Mouse (Mus musculus) heart, embryonic 10.5 days (tissue): ENCODE measurements around the gene Git2. TPM values are rescaled to one million over a fixed set of nuclear protein-coding genes. Genes with fewer than 3 reads are reported as not detected.

Source experiments
- DNase-seq: peaks from one replicate; pipeline ENCODE4 v3.0.0-alpha.2; 2017; ENCODE audit warnings: low spot score
- H3K27ac ChIP-seq: fragments of 300-500 bp; sonication (generic); 2 replicates; pipeline ENCODE4 v1.5.1; 2016; ENCODE audit warnings: mild to moderate bottlenecking
- H3K27me3 ChIP-seq: fragments of 300-500 bp; sonication (generic); 2 replicates; pipeline ENCODE4 v1.6.1; 2016; ENCODE audit warnings: mild to moderate bottlenecking; ENCODE audit not compliant: poor library complexity, insufficient read depth, severe bottlenecking
- H3K36me3 ChIP-seq: fragments of 300-500 bp; sonication (generic); 2 replicates; pipeline ENCODE4 v1.6.1; 2016; ENCODE audit warnings: mild to moderate bottlenecking, moderate library complexity
- H3K4me1 ChIP-seq: fragments of 300-500 bp; sonication (generic); 2 replicates; pipeline ENCODE4 v1.6.1; 2016; ENCODE audit warnings: mild to moderate bottlenecking
- H3K4me3 ChIP-seq: fragments of 300-500 bp; sonication (generic); 2 replicates; pipeline ENCODE4 v1.5.1; 2016; ENCODE audit warnings: mild to moderate bottlenecking, moderate library complexity
- H3K9me3 ChIP-seq: fragments of 300-500 bp; sonication (generic); 2 replicates; pipeline ENCODE4 v1.6.1; 2016; ENCODE audit warnings: mild to moderate bottlenecking, moderate library complexity
- WGBS: fragments of 180-500 bp; shearing (Covaris S2); methylation state at CpG from one replicate; pipeline ENCODE4 v1.1.7; 2016; 5-methylcytosine and 5-hydroxymethylcytosine counted together
- polyA plus RNA-seq: library from polyadenylated mRNA; unstranded; fragments of >200 nt; fragmentation: Nextera tagmentation; extraction: Ambion mirVana; gene quantifications from 2 replicates; pipeline ENCODE4 v1.2.1, GENCODE M21; 2016

Git2 gene
- polyA plus RNA-seq, 1 experiment from 2014 or later: 31.6 TPM

- Histone ChIP-seq H3K36me3 (no peaks in the 10 kb centered on the region), H3K27me3 (peaks cover 7% of the 10 kb centered on the region; the same call in 1 of the 2 replicates), H3K4me1 (0 out of 2 replicates have a peak, but pooled peaks cover 6% of the 10 kb centered on the region), H3K4me3 (no peak overlapping the region), H3K9me3 (no peaks in the 10 kb centered on the region), H3K27ac (no peak overlapping the region)
- 56% methylated on average over 7 of the region's 7 CpGs for WGBS
- no peak for DNase-seq
Observed at GRCm38 (mm10) chr5:114699015-114699414, 76.3 kb downstream of the Git2 start.

DNA sequence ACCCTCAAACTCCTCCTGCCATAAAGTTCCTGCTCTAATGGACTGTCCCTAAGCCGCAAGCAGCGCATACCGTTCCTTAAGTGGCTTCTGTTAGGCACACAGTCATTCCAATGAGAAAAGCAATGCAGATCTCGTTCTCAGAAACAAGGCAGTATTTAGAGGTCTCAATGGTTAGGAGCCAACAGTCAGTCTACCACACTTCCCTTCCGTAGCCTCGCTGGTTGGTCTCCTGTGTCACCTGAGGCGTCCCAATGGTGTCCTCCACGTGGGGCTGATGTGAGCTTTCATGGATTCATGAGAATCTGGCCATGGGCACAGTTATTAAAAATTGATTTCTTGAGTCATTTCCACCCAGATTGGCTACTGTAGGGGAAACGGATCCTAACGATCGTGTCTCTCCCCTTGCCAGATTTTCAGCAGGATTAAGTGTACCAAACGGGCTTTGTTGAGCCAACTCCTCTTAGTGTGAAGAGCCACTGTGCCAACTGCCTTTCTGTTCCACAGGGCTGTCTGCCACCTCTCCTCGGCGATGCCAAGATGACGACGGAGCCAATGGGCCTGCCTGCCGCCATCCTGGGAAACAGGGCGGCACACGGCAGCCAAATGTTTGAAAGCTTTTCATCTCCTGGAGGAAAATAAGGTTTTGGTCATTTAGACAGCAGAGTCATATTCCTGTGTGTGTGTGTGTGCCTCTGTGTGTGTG is 77.1 kb downstream of the Git2 start:
- no peaks in the 10 kb centered on the region for H3K9me3 ChIP-seq
- no peak overlapping the region for H3K27ac ChIP-seq
- no peak for DNase-seq
- H3K27me3 ChIP-seq: peaks cover 8% of the 10 kb centered on the region; the same call in 1 of the 2 replicates
- no peak overlapping the region for H3K4me3 ChIP-seq
- 0 out of 2 replicates have a peak, but pooled peaks cover 6% of the 10 kb centered on the region for H3K4me1 ChIP-seq
- H3K36me3 ChIP-seq: no peaks in the 10 kb centered on the region
- 88% methylated on average over 19 of the region's 19 CpGs for WGBS

DNA sequence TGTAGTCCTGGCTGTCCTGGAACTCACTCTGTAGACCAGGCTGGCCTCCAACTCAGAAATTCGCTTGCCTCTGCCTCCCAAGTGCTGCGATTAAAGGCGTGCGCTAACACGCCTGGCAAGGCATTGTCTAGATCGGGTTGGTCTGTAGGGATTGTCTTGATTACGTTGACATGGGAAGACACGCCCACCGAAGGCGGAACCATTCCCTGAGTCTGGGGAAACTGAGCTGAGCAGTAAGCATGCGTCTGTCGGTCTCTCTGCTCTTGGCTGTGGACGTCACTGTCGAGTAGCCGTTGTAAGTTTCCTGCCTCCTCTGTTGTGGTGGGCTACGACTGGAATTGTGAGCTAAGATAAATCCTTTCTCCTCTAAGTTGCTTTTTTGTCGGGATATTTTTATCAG is 78.4 kb downstream of the Git2 start:
- Histone ChIP-seq H3K4me3 (no peak overlapping the region), H3K9me3 (no peaks in the 10 kb centered on the region), H3K27ac (no peak overlapping the region), H3K4me1 (0 out of 2 replicates have a peak, but pooled peaks cover 3% of the 10 kb centered on the region), H3K36me3 (no peaks in the 10 kb centered on the region), H3K27me3 (peaks cover 12% of the 10 kb centered on the region; the same call in 1 of the 2 replicates)
- 73% methylated on average over 17 of the region's 17 CpGs for WGBS
- DNase-seq: no peak

DNA sequence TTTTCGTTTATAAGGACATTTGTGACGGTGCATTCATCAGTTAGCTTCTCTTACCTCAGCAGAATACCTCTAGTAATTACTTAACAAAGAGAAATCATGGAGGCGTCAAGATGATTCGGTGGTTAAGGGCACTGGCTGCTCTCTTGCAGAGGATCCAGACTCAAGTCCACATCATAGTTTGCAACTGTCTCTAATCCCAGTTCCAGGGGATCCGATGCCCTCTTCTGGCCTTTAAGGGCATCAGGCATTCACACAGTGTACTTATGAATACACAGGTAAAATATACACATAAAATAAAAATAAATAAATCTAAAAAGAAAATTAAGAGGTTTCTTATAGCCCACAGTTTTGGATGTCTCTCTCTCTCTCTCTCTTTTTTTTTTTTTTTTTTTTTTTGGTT is 79.5 kb downstream of the Git2 start:
- Histone ChIP-seq H3K4me1 (peaks cover 8% of the 10 kb centered on the region), H3K36me3 (no peaks in the 10 kb centered on the region), H3K27me3 (peaks cover 12% of the 10 kb centered on the region; the same call in 1 of the 2 replicates), H3K9me3 (no peaks in the 10 kb centered on the region), H3K27ac (no peak overlapping the region), H3K4me3 (no peak overlapping the region)
- no peak for DNase-seq
- WGBS: 68% methylated on average over 5 of the region's 5 CpGs

DNA sequence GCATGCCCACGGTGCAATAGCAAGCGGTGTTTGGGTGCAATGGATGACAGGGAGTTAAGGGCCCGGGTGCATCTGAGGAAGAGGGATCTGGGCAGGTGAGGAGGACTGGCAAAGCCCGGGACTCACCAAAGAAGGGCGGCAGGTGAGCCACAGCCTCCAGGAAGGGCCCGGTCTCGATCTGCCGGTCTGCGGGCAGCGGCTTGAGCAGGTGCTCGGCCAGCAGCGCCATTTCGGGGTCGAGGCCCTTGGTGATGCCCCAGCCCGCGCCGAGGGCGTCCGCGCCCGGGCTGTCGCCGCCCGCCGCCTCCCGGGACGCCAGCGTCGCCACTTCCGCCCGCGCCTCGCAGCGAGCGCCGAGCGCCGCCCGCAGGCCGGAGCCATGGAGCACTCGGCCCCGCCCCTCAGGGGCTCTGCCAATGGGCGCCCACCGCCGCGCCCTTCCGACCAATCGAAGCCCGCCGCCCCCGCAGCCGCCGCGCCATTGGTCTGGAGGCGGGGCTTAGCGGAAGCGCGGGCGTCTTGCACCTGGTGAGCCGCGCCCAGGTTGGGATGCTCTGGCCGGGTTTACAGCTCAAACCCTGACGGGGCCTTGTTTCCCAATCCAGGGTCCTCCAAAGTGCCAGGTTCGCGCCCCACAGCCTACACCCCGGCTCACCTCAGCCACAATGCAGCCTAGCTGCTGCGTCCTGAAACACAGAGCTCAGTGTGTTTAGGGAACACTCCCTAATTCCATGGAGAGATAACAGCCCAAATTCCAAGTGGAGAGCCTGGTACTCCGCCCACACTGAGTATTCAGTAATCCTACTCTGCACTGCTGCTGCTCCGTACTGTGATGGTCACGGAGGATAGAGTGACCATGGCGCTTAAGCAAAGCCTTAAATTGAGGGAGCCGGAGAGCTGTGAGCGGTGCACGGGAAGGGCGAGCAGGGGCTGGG is 84.4 kb downstream of the Git2 start, which contains the start of gene Gltp:
Gene Gltp, minus strand, starts transcription at position 352 of the 935 bp plus-strand sequence.
- Histone ChIP-seq H3K9me3 (no peaks in the 10 kb centered on the region), H3K4me1 (peaks cover 29% of the 10 kb centered on the region), H3K4me3 (peak within 1 kb of the TSS; percentile 91), H3K27ac (peak within 1 kb of the TSS; percentile 91), H3K27me3 (peaks cover 18% of the 10 kb centered on the region; the same call in 1 of the 2 replicates), H3K36me3 (no peaks in the 10 kb centered on the region)
- WGBS: 3% methylated on average over 75 of the region's 75 CpGs
- peak; percentile 95 for DNase-seq

DNA sequence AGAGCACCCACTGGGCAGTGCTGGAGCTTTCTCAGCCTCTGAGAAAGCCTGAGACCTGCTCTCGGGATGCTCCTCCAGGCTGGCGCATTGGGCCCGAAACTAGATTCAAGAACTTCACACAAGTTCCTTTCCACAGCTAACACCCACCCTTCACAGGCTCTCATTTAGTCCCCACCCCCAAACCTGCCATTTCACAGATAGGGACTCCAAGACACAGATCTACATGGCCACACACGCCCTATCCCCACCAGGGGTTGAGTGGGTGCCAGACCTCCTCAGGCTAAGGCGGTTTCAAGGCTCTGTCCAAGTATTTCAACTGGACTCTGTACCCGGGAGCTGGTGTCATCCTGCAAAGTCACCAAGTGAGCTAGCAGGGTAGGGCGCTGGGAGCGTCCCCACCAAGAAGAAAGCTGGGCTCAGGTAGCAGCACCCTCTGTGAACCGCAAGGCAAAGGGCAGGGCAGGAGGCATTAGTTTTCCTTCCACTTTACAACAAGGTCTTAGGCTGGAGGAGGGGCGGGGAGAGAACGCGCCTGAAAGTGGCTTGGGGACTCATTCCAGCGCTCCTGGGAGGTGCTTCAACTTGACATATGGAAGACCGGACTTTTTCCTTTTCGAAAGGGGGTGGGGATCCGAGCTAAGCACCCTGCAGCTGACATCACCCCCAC is 85.5 kb downstream of the Git2 start:
- no peaks in the 10 kb centered on the region for H3K36me3 ChIP-seq
- no peaks in the 10 kb centered on the region for H3K9me3 ChIP-seq
- H3K27ac ChIP-seq: peak overlapping the region; percentile 91; the same call in 1 of the 2 replicates
- no peak for DNase-seq
- WGBS: 18% methylated on average over 16 of the region's 16 CpGs
- peaks cover 31% of the 10 kb centered on the region for H3K4me1 ChIP-seq
- peaks cover 18% of the 10 kb centered on the region; the same call in 1 of the 2 replicates for H3K27me3 ChIP-seq
- H3K4me3 ChIP-seq: peak overlapping the region; percentile 91

DNA sequence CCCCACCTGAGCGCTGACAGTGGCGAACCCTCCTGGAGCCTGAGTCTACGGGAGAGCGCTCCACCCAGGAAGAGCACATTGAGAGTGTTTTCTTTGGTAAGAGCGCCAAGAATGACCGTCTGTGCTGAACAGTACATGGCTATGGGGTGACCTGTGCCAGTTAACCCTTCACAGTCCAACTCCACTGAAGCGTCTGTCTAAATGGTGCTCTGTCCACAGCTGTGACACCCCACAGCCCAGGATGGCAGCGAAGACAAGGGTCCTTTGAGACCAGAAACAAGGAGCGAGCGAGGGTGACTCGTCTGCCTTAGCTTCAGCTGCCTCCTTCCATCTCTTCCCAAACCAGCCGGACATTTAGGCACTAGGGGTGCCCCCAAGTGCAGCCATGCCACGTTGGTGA is 86.6 kb downstream of the Git2 start:
- Histone ChIP-seq H3K9me3 (no peaks in the 10 kb centered on the region), H3K4me1 (peaks cover 39% of the 10 kb centered on the region), H3K27ac (no peak overlapping the region), H3K4me3 (no peak overlapping the region), H3K36me3 (no peaks in the 10 kb centered on the region), H3K27me3 (peaks cover 16% of the 10 kb centered on the region; the same call in 1 of the 2 replicates)
- no peak for DNase-seq
- 87% methylated on average over 13 of the region's 13 CpGs for WGBS

DNA sequence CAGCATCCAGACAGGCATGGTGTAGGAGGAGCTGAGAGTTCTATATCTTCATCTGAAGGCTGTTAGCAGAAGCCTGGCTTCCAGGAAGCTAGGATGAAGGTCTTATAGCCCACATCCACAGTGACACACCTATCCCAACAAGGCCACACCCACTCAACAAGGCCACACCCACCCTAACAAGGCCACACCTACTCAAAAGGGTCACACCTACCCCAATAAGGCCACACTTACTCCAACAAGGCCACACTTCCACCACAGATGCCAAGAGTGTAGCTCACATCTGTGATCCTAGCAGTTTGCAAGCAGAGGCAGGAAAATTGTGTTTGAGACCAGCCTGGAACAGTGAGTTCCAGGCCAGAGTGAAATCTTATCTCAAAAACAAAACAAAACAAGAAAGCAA is 87.4 kb downstream of the Git2 start:
- no peak overlapping the region for H3K27ac ChIP-seq
- H3K9me3 ChIP-seq: no peaks in the 10 kb centered on the region
- peaks cover 17% of the 10 kb centered on the region; the same call in 1 of the 2 replicates for H3K27me3 ChIP-seq
- H3K4me3 ChIP-seq: no peak overlapping the region
- no peak for DNase-seq
- no peaks in the 10 kb centered on the region for H3K36me3 ChIP-seq
- H3K4me1 ChIP-seq: peaks cover 39% of the 10 kb centered on the region

DNA sequence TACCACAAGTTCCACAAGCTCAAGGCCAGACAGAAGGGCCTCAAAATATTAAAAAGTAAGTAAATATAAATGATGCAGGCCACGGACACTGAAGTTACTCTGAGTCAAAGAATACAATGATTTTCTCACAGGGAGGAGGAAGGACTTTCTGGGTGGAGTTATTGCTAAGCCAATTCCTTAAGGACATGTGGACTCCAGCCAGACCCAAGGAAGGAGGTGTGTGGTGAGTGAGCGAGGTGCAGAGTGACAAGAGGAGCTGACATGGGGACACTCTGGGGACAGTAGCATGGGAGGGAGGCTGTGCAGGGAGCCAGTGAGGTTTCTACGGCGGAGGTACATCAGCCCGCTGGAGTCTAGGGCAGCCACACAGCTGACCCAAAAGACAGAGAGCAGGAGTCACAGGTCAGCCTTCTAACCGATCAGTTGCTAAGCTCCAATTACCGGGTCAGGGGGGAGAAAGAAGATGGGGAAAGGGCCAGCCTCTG is 88.5 kb downstream of the Git2 start:
- H3K9me3 ChIP-seq: no peaks in the 10 kb centered on the region
- peaks cover 15% of the 10 kb centered on the region; the same call in 1 of the 2 replicates for H3K27me3 ChIP-seq
- no peak overlapping the region for H3K27ac ChIP-seq
- H3K4me3 ChIP-seq: no peak overlapping the region
- WGBS: 59% methylated on average over 7 of the region's 7 CpGs
- no peak for DNase-seq
- H3K4me1 ChIP-seq: peaks cover 39% of the 10 kb centered on the region
- no peaks in the 10 kb centered on the region for H3K36me3 ChIP-seq

DNA sequence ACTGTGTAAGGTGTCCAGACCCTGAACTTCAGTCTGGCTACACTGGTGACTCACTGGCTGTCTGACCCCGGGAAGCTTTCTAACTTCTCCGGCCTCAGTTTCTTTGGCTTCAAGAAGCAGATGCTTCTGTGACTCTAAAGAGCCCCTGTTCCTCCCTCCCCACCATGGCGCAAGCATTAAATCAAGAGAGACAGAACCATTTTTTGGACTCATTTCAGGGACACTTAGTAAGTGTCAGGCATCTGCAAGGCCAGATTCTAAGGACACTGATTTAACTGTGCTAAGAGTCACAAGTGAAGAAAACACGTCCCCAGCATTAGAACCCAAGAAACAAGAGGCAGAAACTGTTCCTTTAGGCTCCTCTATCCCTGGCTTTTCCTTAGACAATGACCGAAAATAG is 89.3 kb downstream of the Git2 start:
- H3K4me3 ChIP-seq: no peak overlapping the region
- no peak for DNase-seq
- peaks cover 15% of the 10 kb centered on the region; the same call in 1 of the 2 replicates for H3K27me3 ChIP-seq
- no peak overlapping the region for H3K27ac ChIP-seq
- WGBS: 87% methylated on average over 5 of the region's 5 CpGs
- H3K9me3 ChIP-seq: no peaks in the 10 kb centered on the region
- H3K36me3 ChIP-seq: no peaks in the 10 kb centered on the region
- peaks cover 41% of the 10 kb centered on the region for H3K4me1 ChIP-seq

DNA sequence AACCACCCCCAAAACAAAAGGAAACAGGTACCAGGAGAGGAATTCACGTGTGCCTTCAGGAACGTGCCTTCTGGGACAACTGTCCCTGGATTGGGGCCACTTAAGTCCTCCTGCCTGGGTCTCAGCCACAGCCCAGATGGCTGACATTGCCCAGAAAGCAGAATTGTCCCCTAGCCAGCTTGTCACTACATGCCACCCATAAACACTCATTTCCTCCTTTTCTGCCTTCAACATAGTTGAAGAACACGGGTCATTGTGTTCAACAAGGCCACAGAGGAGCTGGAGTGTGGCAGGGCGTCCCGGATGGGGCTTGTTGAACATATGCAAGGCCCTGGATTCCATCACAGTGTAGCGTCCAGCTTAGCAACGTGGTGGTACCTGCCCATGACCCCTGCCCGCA is 93.6 kb downstream of the Git2 start:
- WGBS: 68% methylated on average over 8 of the region's 8 CpGs
- H3K36me3 ChIP-seq: peaks cover 7% of the 10 kb centered on the region; the same call in 1 of the 2 replicates
- DNase-seq: no peak
- H3K27ac ChIP-seq: no peak overlapping the region; the same call in 1 of the 2 replicates
- peaks cover 9% of the 10 kb centered on the region; the same call in 1 of the 2 replicates for H3K27me3 ChIP-seq
- H3K4me1 ChIP-seq: peaks cover 35% of the 10 kb centered on the region
- no peak overlapping the region for H3K4me3 ChIP-seq
- no peaks in the 10 kb centered on the region for H3K9me3 ChIP-seq

DNA sequence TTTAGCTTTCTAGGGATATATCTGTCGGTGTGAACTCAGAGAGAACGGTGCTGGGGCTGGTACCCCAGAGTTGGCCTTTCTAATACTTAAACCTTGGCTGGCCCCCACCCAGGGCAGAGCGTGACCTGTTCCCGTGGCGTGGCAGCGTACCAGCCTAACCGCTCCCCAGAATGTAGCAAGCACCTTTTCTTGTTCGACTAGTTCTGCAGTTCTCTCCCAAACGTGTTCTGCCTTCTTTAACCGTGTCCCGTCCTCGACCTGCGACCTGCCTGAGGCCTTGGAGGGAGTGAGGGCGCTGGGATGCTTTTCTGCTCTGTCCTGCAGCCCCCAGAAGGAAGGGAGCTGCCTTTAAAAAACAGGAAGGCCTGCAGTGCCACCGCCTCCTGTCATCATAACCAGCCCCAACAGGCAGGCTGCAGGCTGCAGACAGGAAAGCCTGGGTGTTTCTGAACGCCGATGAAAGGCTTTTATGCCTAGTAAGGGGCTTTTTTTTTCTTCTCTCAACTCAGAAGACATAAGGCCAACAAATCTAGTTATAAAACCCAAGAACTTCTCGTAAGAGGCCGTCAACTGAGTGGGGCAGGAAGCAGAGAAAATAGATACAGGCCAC is 94.5 kb downstream of the Git2 start:
- H3K27me3 ChIP-seq: peaks cover 9% of the 10 kb centered on the region; the same call in 1 of the 2 replicates
- no peak for DNase-seq
- 65% methylated on average over 19 of the region's 19 CpGs for WGBS

More for the DNA sequence above, 94.5 kb downstream of the Git2 start:
- H3K9me3 ChIP-seq: no peaks in the 10 kb centered on the region
- H3K27ac ChIP-seq: peak overlapping the region; percentile 42
- peaks cover 13% of the 10 kb centered on the region; the same call in 1 of the 2 replicates for H3K36me3 ChIP-seq
- no peak overlapping the region for H3K4me3 ChIP-seq
- peaks cover 35% of the 10 kb centered on the region for H3K4me1 ChIP-seq
